ENCODE assay signal across 29 mouse cellular contexts in the genomic region with DNA sequence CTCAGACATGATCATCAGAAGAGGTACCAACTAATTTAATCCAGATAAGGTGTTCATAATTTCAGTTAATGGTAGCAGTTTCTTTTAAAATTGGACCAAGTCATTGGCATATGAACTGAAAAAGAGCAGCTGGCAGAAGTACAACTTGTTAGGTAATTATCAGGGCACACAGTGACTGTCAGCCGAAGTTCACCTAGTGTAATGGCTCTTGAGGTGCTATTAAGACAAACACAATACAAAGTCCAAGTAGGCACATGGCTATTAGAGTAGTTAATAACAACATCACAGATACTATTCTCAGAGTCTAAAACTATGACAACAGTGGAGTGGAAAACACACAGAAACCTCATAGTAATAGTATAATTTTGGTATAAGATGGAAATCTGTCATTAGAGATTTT.
DNase-seq lines count a peak whose midpoint lies in the region; ATAC-seq and TF ChIP-seq lines count a peak whose summit lies in the region.
"Had no signal": no experiment of that assay in that cellular context is flagged by ENCODE, and none has a peak within 500 bp of the region (broad histone marks: within the 10 kb centered on the region; RNA-seq: fewer than 3 reads in every experiment).

No protein-coding gene starts in this region.

- no peaks in the 10 kb centered on the region for H3K4me1 ChIP-seq in kidney, adult 2 months (ENCODE audit: control insufficient read depth, insufficient read depth, low read length)
- 0 out of 2 replicates have a peak, but pooled peaks cover 2% of the 10 kb centered on the region for H3K4me1 ChIP-seq in neural tube, embryonic 15.5 days
- peaks cover 3% of the 10 kb centered on the region; the same call in 1 of the 2 replicates for H3K4me1 ChIP-seq in intestine, postnatal 0 days (replicated peaks; ENCODE audit: control insufficient read depth, insufficient read depth, low read length)
- no peaks in the 10 kb centered on the region for H3K4me1 ChIP-seq in lung, adult 2 months (ENCODE audit: control insufficient read depth, insufficient read depth, low read length)
- H3K4me1 ChIP-seq: forebrain, embryonic 13.5 days; heart, embryonic 10.5 days had no signal

- H3K4me2 ChIP-seq in neural tube, embryonic 15.5 days, result no peak overlapping the region
- H3K4me2 ChIP-seq in intestine, postnatal 0 days (replicated peaks; ENCODE audit: low read depth), result no peak overlapping the region
- H3K4me2 ChIP-seq: forebrain, embryonic 13.5 days; heart, embryonic 13.5 days; hindbrain, embryonic 14.5 days had no signal

- TF ChIP-seq POLR2A in kidney, adult 2 months (IDR thresholded peaks at IDR 0.05; ENCODE audit: low read depth, low read length), result no peak
- no peak for TF ChIP-seq POLR2A in lung, adult 2 months (IDR thresholded peaks at IDR 0.05; ENCODE audit: borderline replicate concordance, extremely low read depth, low read depth, low read length)

- no peaks in the 10 kb centered on the region for H3K27me3 ChIP-seq in kidney, adult 2 months (replicated peaks; ENCODE audit: control insufficient read depth, insufficient read depth, low read length)
- H3K27me3 ChIP-seq in neural tube, embryonic 15.5 days (replicated peaks), result no peaks in the 10 kb centered on the region
- H3K27me3 ChIP-seq in intestine, postnatal 0 days (replicated peaks; ENCODE audit: control insufficient read depth, insufficient read depth, low read length), result no peaks in the 10 kb centered on the region
- H3K27me3 ChIP-seq: CH12.LX; forebrain, embryonic 13.5 days; heart, embryonic 13.5 days; Patski had no signal

- TF ChIP-seq CTCF in kidney, adult 2 months (conservative IDR thresholded peaks at IDR 0.05; ENCODE audit: insufficient read depth, insufficient read length, low read depth, low read length), result no peak
- TF ChIP-seq CTCF in intestine, postnatal 0 days (IDR thresholded peaks at IDR 0.05; ENCODE audit: low read depth), result no peak
- TF ChIP-seq CTCF in lung, adult 2 months (IDR thresholded peaks at IDR 0.05; ENCODE audit: insufficient read depth, low read length), result no peak

- H3K9ac ChIP-seq in neural tube, embryonic 15.5 days (replicated peaks), result no peak overlapping the region
- H3K9ac ChIP-seq in intestine, postnatal 0 days (ENCODE audit: low read depth, low read length), result no peak overlapping the region
- H3K9ac ChIP-seq: forebrain, embryonic 13.5 days; heart, embryonic 13.5 days; hindbrain, embryonic 14.5 days had no signal

- WGBS in kidney, adult 2 months, result 54% methylated on average over 1 of the region's 1 CpGs
- WGBS in neural tube, embryonic 15.5 days, result 40% methylated on average over 1 of the region's 1 CpGs
- WGBS in intestine, postnatal 0 days, result 34% methylated on average over 1 of the region's 1 CpGs
- WGBS in lung, adult 2 months, result 52% methylated on average over 1 of the region's 1 CpGs

- peak; percentile 55; the same call in 1 of the 2 replicates for ATAC-seq in neural tube, embryonic 15.5 days (ENCODE audit: low FRiP score)
- ATAC-seq in intestine, postnatal 0 days, result peak; percentile 95
- ATAC-seq: forebrain, embryonic 13.5 days; forebrain, embryonic 16.5 days; Patski had no signal

- H3K27ac ChIP-seq in kidney, adult 2 months (ENCODE audit: insufficient read depth, low read depth, low read length), result no peak overlapping the region
- H3K27ac ChIP-seq in neural tube, embryonic 15.5 days (replicated peaks), result no peak overlapping the region
- H3K27ac ChIP-seq in intestine, postnatal 0 days (ENCODE audit: low read depth, low read length), result no peak overlapping the region
- H3K27ac ChIP-seq: forebrain, embryonic 10.5 days; forebrain, embryonic 13.5 days; heart, adult 2 months; heart, embryonic 10.5 days; heart, embryonic 13.5 days; hindbrain, embryonic 14.5 days had no signal

- no peak overlapping the region for H3K4me3 ChIP-seq in kidney, adult 2 months (ENCODE audit: insufficient read depth, low read depth, low read length)
- no peak overlapping the region for H3K4me3 ChIP-seq in neural tube, embryonic 15.5 days (replicated peaks)
- H3K4me3 ChIP-seq in intestine, postnatal 0 days (ENCODE audit: low read depth, low read length), result no peak overlapping the region
- H3K4me3 ChIP-seq in lung, adult 2 months (replicated peaks; ENCODE audit: extremely low read depth, low read depth, low read length), result no peak overlapping the region
- H3K4me3 ChIP-seq: forebrain, embryonic 10.5 days; forebrain, embryonic 13.5 days; heart, adult 2 months; heart, embryonic 10.5 days; heart, embryonic 13.5 days had no signal

- no peaks in the 10 kb centered on the region for H3K36me3 ChIP-seq in kidney, adult 2 months (ENCODE audit: control insufficient read depth, insufficient read depth, low read length)
- H3K36me3 ChIP-seq in neural tube, embryonic 15.5 days, result no peaks in the 10 kb centered on the region
- no peaks in the 10 kb centered on the region for H3K36me3 ChIP-seq in intestine, postnatal 0 days (ENCODE audit: control insufficient read depth, insufficient read depth)
- H3K36me3 ChIP-seq: forebrain, embryonic 10.5 days; G1E; heart, embryonic 10.5 days; heart, embryonic 13.5 days had no signal

- H3K9me3 ChIP-seq in neural tube, embryonic 15.5 days (replicated peaks), result no peaks in the 10 kb centered on the region
- H3K9me3 ChIP-seq in intestine, postnatal 0 days (ENCODE audit: control insufficient read depth), result no peaks in the 10 kb centered on the region
- H3K9me3 ChIP-seq: forebrain, embryonic 10.5 days; forebrain, embryonic 13.5 days; G1E; heart, embryonic 10.5 days; heart, embryonic 13.5 days had no signal

- DNase-seq in kidney, adult 2 months, result peak; percentile 70
- no peak for DNase-seq in kidney, postnatal 4 days
- peak; percentile 18 for DNase-seq in kidney, postnatal 14 days
- no peak for DNase-seq in kidney, postnatal 25 days
- no peak for DNase-seq in neural tube, embryonic 10.5 days (ENCODE audit: extremely low spot score, low spot score)
- DNase-seq in lung, adult 2 months, result no peak
- DNase-seq: adrenal gland, adult 2 months; adrenal gland, postnatal 14 days; B cell, adult 2 months; cerebellum, adult 11-12 months; cerebellum, adult 8-10 months; cerebellum, postnatal 10 days; cerebellum, postnatal 36 days; gastrocnemius, postnatal 10 days; gastrocnemius, postnatal 36 days; heart, adult 2 months; heart, postnatal 14 days; heart, postnatal 4 days had no signal

Comparison
In these comparisons a context has a peak if more than half of its experiments do, and no peak if none do; other contexts are left out.
1. DNase-seq: peak in kidney, adult 2 months (single experiment) and kidney, postnatal 14 days (single experiment); none in kidney, postnatal 4 days (0 of 2), kidney, postnatal 25 days (0 of 2), neural tube, embryonic 10.5 days (single experiment) and lung, adult 2 months (single experiment).